Mouse (Mus musculus) right cerebral cortex, postnatal 10 days (tissue): ENCODE measurements around the gene Rrp1b.
"Not testable (repeated sequence)": the region's sequence is repeated elsewhere in the genome, so short reads cannot be mapped to it uniquely, and the experiment has no call there.

Source experiments
- DNase-seq, 2 experiments: peaks; one replicate each; pipeline ENCODE4 v3.0.0; 2021; ENCODE audit warnings: low spot score in 2 of 2

Rrp1b gene

GRCm38 (mm10) chr17:32091032-32091363 lies 55.1 kb downstream of the Rrp1b start:
- peak; percentile 34 to 43 for DNase-seq

DNA sequence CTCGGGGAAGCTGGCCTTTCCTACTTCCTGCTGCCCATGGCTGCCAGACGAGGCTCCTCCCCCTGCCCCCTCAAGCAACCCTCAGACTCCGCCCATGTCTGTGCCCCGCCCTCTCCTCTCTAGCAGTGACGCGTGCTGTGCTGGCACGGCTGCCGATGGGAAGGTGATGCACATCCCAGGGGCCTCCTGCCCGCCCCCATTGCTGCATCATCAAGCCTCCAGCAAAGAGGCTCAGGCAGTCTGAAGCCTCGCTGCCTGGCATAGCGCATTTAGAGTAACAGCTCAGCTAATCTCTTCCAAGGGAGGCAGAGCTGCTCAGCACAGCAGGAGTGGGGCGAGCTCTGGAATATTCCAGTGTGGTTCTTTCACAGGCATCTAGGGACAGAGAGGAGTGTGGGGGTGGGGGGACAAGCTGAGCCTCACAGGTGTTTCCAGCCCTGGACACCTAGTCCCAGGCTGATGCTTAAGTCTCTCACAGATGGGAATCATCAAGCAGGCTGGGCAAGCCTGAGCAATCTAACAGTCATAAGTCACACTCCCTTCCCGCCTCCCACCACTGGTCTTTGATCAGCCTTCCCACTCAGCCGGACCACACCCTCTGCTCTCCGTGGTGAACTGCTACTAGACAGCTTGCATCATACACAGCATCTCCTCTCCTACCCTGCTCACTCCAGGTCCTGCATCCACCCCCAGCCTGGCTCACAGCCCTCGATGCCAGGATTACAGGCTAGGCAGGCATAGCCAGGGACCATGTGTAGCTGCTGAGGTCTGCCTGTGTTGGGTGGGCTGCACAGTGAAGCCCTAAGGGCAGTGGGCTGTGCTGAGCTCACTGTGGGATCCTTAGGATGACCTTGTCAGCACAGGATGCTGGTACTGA lies 55.7 kb downstream of the Rrp1b start:
- DNase-seq, result peak; percentile 86 to 87

DNA sequence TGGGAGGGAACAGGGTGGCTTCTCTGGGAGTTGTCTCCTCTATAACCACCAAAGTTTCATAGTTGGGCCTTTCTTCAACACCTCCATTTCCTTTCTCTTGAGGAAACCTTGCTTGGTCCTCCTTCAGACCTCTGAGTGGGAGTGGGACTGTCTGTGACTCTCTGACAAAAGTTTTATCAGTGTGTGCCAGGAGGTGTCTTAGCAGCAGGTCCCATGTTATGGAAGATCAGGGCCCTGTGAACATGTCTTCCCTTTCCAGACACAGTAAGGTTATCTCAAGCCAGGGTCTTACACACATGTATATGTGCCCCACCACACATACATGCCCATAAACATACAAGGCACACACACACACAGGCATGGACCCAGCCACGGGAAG lies 56.3 kb downstream of the Rrp1b start:
- no peak for DNase-seq

GRCm38 (mm10) chr17:32092895-32093294 lies 57.0 kb downstream of the Rrp1b start:
- DNase-seq, result no peak

GRCm38 (mm10) chr17:32097676-32098075 lies 61.8 kb downstream of the Rrp1b start:
- DNase-seq, result no peak

- not testable (repeated sequence) for DNase-seq
These were observed 63.0 kb downstream of the Rrp1b start for GRCm38 (mm10) chr17:32098905-32099304.

DNA sequence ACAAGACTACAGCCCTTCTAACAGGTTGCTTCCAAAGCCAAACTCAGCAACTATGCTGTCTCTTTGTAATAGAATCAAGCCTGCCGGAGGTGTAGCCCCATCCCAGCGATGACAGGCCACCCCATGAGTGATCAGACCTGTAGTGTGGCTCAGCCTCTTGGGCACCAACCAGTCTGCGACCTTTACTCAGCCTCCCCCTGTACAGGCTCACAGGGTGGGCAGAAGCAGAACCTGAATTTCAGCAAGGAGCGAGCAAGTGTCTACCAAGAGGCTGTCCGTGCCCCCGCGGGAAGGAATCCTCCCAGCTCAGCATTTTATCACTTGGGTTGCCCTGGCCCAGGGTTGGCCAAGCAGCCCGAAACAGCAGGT lies 63.7 kb downstream of the Rrp1b start:
- DNase-seq, result no peak

- DNase-seq, result peak in 1 of 2 experiments; percentile 65
These were observed 64.2 kb downstream of the Rrp1b start for GRCm38 (mm10) chr17:32099943-32100586.

DNA sequence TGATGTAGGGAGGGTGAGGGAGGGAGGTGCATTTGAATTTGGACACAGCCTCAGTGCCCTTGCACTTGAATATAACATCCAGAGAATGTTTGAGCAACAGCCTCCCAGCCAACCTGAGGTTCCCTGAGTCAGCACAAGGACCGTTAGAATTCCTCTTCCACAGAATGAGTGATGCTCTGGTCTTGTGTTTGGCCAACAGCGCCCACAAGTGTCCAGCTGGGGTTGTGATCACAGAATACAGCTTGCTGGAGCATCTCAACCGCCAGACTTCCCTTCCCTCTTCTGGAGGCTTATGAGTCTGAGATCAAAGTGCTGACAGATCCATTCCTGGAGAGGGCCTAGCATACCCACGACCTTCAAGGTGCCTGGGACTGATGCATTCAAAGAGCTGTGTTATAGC lies 67.2 kb downstream of the Rrp1b start:
- no peak for DNase-seq

DNA sequence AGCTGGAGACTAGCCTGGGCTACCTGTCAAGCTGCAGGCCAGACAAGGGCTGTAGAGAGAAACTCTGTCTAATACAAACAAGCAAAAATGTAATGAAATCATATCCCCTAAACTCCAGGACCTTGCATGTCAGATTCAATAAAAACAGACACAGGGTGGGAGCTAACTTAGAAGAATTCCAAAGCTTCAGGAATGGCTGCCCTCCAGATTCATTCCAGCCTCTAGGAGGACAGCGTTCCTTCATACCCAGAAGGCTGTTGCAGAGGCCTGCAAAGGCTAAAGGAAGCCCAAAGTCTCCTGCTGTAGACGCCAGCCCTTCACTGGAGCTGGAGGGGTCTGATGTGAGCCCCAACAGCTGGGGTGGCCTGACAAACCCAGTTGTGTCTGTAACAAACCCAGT lies 70.5 kb downstream of the Rrp1b start:
- DNase-seq, result no peak

DNA sequence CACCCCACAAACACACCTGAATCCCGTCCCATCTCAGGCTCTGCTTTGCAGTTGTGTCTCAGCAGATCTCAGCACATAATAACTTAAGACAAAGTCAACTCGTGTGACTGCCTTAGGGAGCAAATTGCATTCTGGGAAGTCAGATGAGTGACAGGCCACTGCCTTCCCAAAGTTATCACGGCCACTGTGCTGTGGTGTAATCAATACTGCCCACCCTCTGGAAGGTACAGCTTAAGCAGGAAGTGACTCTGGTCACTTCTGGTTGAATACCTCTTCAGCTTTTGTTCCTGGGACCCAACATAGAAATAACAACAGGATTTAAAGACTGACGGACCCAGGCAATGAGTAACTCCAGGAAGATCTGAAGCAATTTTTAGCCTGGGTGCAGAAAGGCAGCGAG lies 72.0 kb downstream of the Rrp1b start:
- no peak for DNase-seq

DNA sequence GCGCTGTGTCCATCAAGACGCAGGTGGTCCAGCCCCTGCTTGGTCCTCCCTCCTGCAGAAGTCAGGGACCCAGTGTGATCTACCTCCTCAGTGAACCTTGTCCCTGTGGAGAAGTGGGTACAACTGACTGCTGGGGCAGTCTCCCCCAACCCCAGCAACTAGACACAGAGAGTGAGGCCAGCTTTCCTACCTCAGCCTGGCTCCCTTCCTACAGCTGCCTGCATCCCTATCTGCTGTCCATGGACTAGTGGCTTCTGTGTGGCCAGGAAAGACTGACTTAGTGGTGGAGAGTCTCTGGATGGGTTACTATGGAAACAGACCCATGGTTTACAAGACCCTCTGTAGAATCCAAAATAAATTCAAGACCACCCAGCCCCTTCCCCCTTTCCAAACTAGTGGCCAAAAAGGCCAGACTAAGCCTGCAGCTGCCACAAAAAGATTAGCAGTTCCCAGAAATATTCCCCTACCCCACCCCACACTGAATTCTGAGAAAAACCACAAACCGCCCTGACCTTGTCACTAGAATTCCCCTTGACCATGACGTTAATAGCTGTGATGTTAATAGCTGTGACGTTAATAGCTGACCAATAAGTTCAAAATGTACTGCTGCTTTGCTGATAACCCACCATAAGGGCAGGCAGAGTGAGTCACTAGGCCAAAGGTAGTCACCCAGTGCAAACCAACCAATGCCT lies 72.6 kb downstream of the Rrp1b start:
- DNase-seq, result not testable (repeated sequence)

DNA sequence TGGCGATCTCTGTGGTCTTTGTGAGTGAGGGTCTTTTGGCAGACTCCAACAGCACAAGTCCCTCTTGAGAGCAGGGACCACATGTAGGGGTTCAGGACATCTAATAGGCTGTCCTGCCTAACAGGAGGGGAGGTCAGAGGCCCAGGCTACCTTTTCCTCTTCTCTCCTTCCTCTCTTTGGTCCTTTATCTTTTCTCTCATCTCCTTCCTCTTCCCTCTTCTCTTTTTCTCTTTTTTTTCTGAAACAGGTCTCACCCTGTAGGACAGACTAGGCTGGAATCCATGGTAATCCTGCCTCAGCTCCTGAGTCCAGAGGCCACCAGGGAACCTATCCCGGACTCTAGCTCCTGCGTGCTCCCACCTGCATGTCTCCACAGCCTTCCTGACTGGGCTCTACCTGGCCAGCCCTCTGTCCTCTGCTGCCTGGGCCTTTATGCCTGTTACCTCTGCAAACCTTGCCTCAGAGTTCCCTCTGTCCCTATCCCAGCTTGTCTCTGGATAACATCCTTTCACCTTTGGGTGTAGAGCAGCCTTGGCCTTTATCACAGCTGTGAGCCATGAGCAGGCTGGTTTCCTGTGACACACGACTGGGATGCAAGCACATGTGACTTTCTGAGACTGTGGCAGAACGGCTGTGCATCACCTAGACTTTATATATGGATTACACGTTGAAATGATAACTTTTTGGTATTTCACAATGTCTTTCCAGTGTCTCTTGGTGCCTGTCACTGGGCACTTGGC lies 73.5 kb downstream of the Rrp1b start:
- no peak for DNase-seq

GRCm38 (mm10) chr17:32110424-32110823 lies 74.5 kb downstream of the Rrp1b start:
- DNase-seq, result no peak

GRCm38 (mm10) chr17:32110980-32111780 lies 75.3 kb downstream of the Rrp1b start:
- no peak for DNase-seq
